Mouse (Mus musculus) neural tube, embryonic 12.5 days (tissue): Measurements from ENCODE around the gene Asna1. TPM values are rescaled to one million over a fixed set of nuclear protein-coding genes. Genes with fewer than 3 reads are reported as not detected.

Experiments used
- ATAC-seq: fragments of 200-750 bp; cut with Nextera tagmentation; 2 replicates; pipeline ENCODE4 v1.8.0; 2017; ENCODE audit warnings: low read depth, mild to moderate bottlenecking, moderate TSS enrichment, moderate library complexity; ENCODE audit not compliant: low FRiP score
- H3K27ac ChIP-seq: fragments of 300-500 bp; sonication (generic); 2 replicates; pipeline ENCODE4 v1.5.1; 2016
- H3K27me3 ChIP-seq: fragments of 300-500 bp; sonication (generic); replicated peaks from 2 replicates; pipeline ENCODE4 v1.6.1; 2016; ENCODE audit warnings: mild to moderate bottlenecking
- H3K36me3 ChIP-seq: fragments of 300-500 bp; sonication (generic); 2 replicates; pipeline ENCODE4 v1.6.1; 2016; ENCODE audit warnings: mild to moderate bottlenecking
- H3K4me1 ChIP-seq: fragments of 300-500 bp; sonication (generic); 2 replicates; pipeline ENCODE4 v1.6.1; 2016
- H3K4me2 ChIP-seq: fragments of 300-500 bp; sonication (generic); replicated peaks from 2 replicates; pipeline ENCODE4 v1.6.1; 2016; ENCODE audit warnings: mild to moderate bottlenecking
- H3K4me3 ChIP-seq: fragments of 300-500 bp; sonication (generic); 2 replicates; pipeline ENCODE4 v1.5.1; 2016
- H3K9ac ChIP-seq: fragments of 300-500 bp; sonication (generic); 2 replicates; pipeline ENCODE4 v1.6.1; 2016; ENCODE audit warnings: mild to moderate bottlenecking
- H3K9me3 ChIP-seq: fragments of 300-500 bp; sonication (generic); 2 replicates; pipeline ENCODE4 v1.6.1; 2016; ENCODE audit warnings: mild to moderate bottlenecking
- WGBS: fragments of 180-500 bp; shearing (Covaris S2); methylation state at CpG from one replicate; pipeline ENCODE4 v1.1.7; 2016; 5-methylcytosine and 5-hydroxymethylcytosine counted together
- polyA plus RNA-seq: library from polyadenylated mRNA; unstranded; fragments of >200 nt; fragmentation: Nextera tagmentation; extraction: Ambion mirVana; gene quantifications from 2 replicates; pipeline ENCODE4 v1.2.1, GENCODE M21; 2016

Asna1 gene
- polyA plus RNA-seq, 1 experiment from 2014 or later: 144 TPM

DNA sequence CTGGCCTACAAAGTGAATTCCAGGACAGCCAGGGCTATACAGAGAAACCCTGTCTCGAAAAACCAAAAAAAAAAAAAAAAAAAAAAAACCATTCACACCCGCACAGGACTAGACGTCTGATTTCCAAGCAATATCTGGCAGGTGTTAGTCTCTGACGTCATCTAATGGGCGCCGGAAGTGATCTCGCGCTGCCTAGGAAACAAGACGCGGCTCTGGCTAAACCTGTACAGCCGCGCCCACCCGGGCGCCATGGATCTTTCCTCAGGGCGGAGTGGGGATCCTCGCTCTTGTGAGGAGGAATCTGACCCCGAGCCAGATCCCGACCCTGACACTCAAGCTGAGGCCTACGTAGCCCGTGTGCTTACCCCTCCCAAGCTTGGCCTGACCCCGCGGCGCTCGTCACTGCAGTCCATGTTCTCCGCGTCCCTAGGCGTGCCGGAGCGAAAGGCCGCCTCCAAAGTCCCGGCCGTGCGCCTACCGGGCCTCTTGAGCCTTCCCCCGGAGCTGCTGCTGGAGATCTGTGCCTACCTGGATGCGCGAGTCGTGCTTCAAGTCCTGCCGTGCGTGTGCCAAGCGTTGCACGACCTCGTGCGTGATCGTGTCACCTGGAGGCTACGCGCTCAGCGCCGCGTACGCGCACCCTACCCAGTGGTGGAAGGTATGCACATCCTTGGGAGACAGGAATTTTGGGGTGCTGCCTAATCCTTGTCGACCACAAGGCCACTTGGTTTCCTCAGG, 35.0 kb upstream of the Asna1 start, which contains the start of gene Fbxw9:
Fbxw9 (plus strand) TSS at position 177 of the 738 bp plus-strand sequence.
- 1% methylated on average over 53 of the region's 53 CpGs for WGBS
- Histone ChIP-seq H3K4me2 (peak within 1 kb of the TSS; percentile 99), H3K4me1 (peaks cover 17% of the 10 kb centered on the region), H3K4me3 (peak within 1 kb of the TSS; percentile 68), H3K27me3 (no peaks in the 10 kb centered on the region), H3K9me3 (no peaks in the 10 kb centered on the region), H3K27ac (no peak within 1 kb of the TSS), H3K36me3 (peaks cover 29% of the 10 kb centered on the region), H3K9ac (peak within 1 kb of the TSS; percentile 69)
- ATAC-seq: peak; percentile 84

DNA sequence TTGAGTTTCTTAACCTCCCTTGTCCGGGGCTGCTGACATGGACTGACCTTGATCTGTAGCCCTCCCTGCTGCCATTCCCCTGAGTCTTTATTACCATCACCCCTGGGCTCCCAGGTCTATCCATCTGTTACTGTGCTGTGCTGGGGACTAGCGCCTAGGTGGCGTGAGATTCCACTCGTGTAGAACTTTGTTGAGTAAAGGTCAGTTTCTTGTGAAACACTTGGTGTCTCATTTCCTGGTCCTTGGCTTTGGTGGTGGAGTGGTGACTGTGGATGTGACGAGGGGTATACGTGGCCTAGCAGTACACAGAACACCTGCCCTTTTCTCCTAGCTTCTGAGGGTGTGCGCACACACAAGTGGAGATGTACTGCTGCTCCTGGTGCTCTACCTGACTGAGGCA, 32.3 kb upstream of the Asna1 start:
- WGBS: 84% methylated on average over 7 of the region's 7 CpGs
- H3K4me2 ChIP-seq: no peak overlapping the region
- no peaks in the 10 kb centered on the region for H3K27me3 ChIP-seq
- H3K9ac ChIP-seq: no peak overlapping the region
- H3K36me3 ChIP-seq: peaks cover 50% of the 10 kb centered on the region
- H3K4me3 ChIP-seq: no peak overlapping the region
- no peak for ATAC-seq
- no peaks in the 10 kb centered on the region for H3K9me3 ChIP-seq
- no peak overlapping the region for H3K27ac ChIP-seq
- H3K4me1 ChIP-seq: peaks cover 17% of the 10 kb centered on the region

DNA sequence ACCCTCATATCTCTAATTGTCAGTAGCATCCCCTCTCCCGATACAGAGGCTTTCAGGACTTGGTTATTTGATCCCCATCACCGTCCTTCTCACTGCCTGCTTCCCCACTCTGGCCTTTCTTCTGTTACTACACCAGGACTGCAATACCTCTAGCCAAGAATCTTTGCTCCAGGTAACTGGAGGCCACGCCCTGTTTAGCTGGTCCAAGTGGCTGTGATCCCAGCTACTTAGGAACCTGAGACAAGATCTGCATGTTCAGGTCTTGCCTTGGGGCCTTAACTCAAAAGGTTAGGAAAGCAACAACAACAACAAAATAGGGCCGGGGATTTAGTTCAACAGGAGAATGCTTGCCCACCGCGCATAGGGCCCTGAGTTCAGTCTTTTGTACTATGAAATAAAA, 18.5 kb upstream of the Asna1 start:
- Histone ChIP-seq H3K4me1 (peaks cover 7% of the 10 kb centered on the region), H3K9ac (no peak overlapping the region), H3K9me3 (no peaks in the 10 kb centered on the region), H3K27ac (no peak overlapping the region), H3K36me3 (peaks cover 80% of the 10 kb centered on the region), H3K27me3 (no peaks in the 10 kb centered on the region), H3K4me3 (no peak overlapping the region), H3K4me2 (no peak overlapping the region)
- 96% methylated on average over 6 of the region's 6 CpGs for WGBS
- ATAC-seq: no peak

- Histone ChIP-seq H3K4me1 (peaks cover 30% of the 10 kb centered on the region), H3K9ac (peak overlapping the region; percentile 95), H3K27ac (peak overlapping the region; percentile 98), H3K4me3 (peak overlapping the region; percentile 89), H3K4me2 (peak overlapping the region; percentile 99), H3K27me3 (no peaks in the 10 kb centered on the region), H3K36me3 (peaks cover 35% of the 10 kb centered on the region), H3K9me3 (no peaks in the 10 kb centered on the region)
- under 1% methylated on average over 57 of the region's 57 CpGs for WGBS
- ATAC-seq: no peak
Observed at GRCm38 (mm10) chr8:85037681-85038531, 12.8 kb upstream of the Asna1 start.

GRCm38 (mm10) chr8:85037366-85037680, 12.2 kb upstream of the Asna1 start:
- Histone ChIP-seq H3K4me2 (peak overlapping the region; percentile 99), H3K4me1 (peaks cover 30% of the 10 kb centered on the region), H3K27me3 (no peaks in the 10 kb centered on the region), H3K27ac (peak overlapping the region; percentile 98), H3K9ac (peak overlapping the region; percentile 95), H3K9me3 (no peaks in the 10 kb centered on the region), H3K4me3 (peak overlapping the region; percentile 89), H3K36me3 (peaks cover 39% of the 10 kb centered on the region)
- ATAC-seq: peak; percentile 75
- under 1% methylated on average over 14 of the region's 14 CpGs for WGBS

GRCm38 (mm10) chr8:85036718-85037365, 11.8 kb upstream of the Asna1 start, which contains the start of gene Tnpo2:
Tnpo2 (plus strand) TSS chr8:85036915.
- Histone ChIP-seq H3K4me1 (peaks cover 30% of the 10 kb centered on the region), H3K27ac (peak within 1 kb of the TSS; percentile 98), H3K27me3 (no peaks in the 10 kb centered on the region), H3K9ac (peak within 1 kb of the TSS; percentile 95), H3K36me3 (peaks cover 39% of the 10 kb centered on the region), H3K4me3 (peak within 1 kb of the TSS; percentile 89), H3K4me2 (peak within 1 kb of the TSS; percentile 99), H3K9me3 (no peaks in the 10 kb centered on the region)
- WGBS: under 1% methylated on average over 59 of the region's 59 CpGs
- ATAC-seq: peak; percentile 92

DNA sequence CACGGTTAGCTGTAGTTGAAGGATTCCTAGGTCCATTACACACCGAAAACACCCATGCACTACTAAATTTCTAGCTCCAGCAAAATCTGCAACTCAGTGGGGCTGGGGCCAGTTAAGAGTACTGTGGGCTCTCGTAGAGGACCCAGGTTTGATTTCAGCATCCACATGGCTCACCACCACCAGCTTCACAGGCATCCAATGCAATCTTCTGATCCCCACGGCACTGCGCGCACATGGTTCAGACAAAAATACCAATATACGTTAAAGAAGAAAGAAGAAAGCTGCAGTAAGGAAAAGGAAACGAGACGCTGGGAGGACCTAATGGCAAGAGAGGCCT, 11.3 kb upstream of the Asna1 start:
- ATAC-seq: peak; percentile 23
- Histone ChIP-seq H3K27ac (no peak overlapping the region), H3K9ac (peak overlapping the region; percentile 69), H3K9me3 (no peaks in the 10 kb centered on the region), H3K4me3 (peak overlapping the region; percentile 89), H3K36me3 (peaks cover 39% of the 10 kb centered on the region), H3K4me1 (peaks cover 30% of the 10 kb centered on the region), H3K27me3 (no peaks in the 10 kb centered on the region), H3K4me2 (peak overlapping the region; percentile 84)
- WGBS: 0% methylated on average over 9 of the region's 9 CpGs

DNA sequence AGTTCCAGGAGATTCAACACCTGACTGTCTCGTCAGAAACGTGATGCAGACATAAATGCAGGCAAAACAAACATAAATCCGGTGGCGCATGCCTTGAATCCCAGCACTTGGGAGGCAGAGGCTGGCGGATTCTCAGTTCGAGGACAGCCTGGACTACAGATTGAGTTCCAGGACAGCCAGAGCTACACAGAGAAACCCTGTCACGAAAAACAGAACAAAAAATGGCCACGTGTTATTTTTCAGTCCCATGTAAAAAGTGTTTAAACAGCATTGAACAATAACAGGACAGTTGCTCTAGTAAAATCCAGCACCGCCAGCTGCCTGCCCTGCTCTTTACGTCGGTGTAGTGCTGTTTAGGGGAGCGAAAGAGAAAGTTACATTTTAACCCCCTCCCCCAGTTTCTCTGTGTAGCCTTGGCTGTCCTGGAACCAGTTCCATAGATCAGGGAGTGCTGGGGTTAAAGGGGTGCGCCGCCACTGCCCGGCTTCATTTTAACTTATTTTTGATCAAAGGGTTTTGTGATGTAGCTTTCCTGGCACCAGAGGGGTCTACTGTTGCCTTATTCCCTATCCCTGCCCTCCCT, 10.7 kb upstream of the Asna1 start:
- ATAC-seq: no peak; the same call in 1 of the 2 replicates
- WGBS: 2% methylated on average over 15 of the region's 15 CpGs
- Histone ChIP-seq H3K36me3 (peaks cover 38% of the 10 kb centered on the region), H3K9me3 (no peaks in the 10 kb centered on the region), H3K4me3 (peak overlapping the region; percentile 89), H3K27me3 (no peaks in the 10 kb centered on the region), H3K4me1 (peaks cover 30% of the 10 kb centered on the region), H3K9ac (peak overlapping the region; percentile 69), H3K27ac (no peak overlapping the region), H3K4me2 (peak overlapping the region; percentile 84)

DNA sequence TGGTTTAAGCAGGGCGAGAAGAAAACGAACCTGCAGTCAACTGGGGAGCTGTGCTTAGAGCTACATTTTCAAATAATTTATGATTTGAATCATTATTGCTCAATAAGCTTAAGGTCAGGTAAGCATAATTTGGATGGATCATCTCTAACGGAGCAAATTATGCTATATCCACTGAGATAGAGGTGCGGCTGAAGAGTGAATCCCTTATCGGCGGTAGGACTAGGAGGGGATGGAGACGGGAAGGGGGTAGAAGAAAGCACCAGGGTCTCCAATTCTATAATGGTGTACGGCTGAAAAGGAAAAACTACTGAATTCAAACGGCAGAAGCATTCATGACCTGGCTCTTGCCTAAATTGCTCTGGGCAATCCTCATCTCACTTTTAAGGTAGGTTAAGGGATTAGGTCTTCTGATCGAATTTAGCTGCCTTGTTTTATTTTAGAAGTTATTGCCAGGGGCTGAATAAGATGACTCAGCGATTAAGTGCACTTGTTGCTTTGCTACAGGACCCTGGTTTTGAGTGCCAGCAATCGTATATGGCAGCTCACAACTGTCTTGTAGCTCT, 10.2 kb upstream of the Asna1 start:
- H3K27me3 ChIP-seq: no peaks in the 10 kb centered on the region
- H3K36me3 ChIP-seq: peaks cover 37% of the 10 kb centered on the region
- H3K4me3 ChIP-seq: peak overlapping the region; percentile 89
- WGBS: 8% methylated on average over 12 of the region's 12 CpGs
- H3K4me2 ChIP-seq: peak overlapping the region; percentile 84
- H3K9me3 ChIP-seq: no peaks in the 10 kb centered on the region
- H3K27ac ChIP-seq: no peak overlapping the region
- peak overlapping the region; percentile 69; the same call in 1 of the 2 replicates for H3K9ac ChIP-seq
- no peak for ATAC-seq
- peaks cover 30% of the 10 kb centered on the region for H3K4me1 ChIP-seq

- peak overlapping the region; percentile 84 for H3K4me2 ChIP-seq
- peak overlapping the region; percentile 89; the same call in 1 of the 2 replicates for H3K4me3 ChIP-seq
- no peaks in the 10 kb centered on the region for H3K9me3 ChIP-seq
- no peak for ATAC-seq
- no peak overlapping the region for H3K9ac ChIP-seq
- H3K36me3 ChIP-seq: peaks cover 39% of the 10 kb centered on the region
- peaks cover 30% of the 10 kb centered on the region for H3K4me1 ChIP-seq
- no peak overlapping the region for H3K27ac ChIP-seq
- WGBS: 5% methylated on average over 13 of the region's 13 CpGs
- no peaks in the 10 kb centered on the region for H3K27me3 ChIP-seq
Observed at GRCm38 (mm10) chr8:85034764-85035163, 9.7 kb upstream of the Asna1 start.

DNA sequence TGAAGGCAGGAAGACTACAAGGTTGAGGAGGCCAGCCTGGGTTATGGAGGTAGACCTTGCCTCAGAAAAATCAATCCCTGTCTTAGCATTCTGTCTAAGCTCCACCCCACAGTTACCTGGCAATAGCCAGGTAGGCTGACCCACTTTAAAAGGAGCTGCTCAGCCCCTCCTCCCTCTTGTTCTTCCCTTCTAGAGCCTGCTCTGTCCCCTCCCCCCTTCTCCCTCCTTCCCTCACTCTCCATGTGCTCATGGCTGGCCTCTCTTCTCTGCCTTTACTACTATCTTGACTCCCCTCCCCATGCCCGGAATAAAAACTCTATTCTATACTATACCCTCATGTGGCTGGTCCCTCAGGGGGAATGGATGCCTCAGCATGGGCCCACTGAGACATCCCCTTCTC, 8.8 kb upstream of the Asna1 start:
- H3K9me3 ChIP-seq: no peaks in the 10 kb centered on the region
- no peak overlapping the region for H3K27ac ChIP-seq
- no peak for ATAC-seq
- H3K27me3 ChIP-seq: no peaks in the 10 kb centered on the region
- H3K4me2 ChIP-seq: no peak overlapping the region
- no peak overlapping the region for H3K4me3 ChIP-seq
- peaks cover 46% of the 10 kb centered on the region for H3K36me3 ChIP-seq
- H3K9ac ChIP-seq: no peak overlapping the region
- peaks cover 30% of the 10 kb centered on the region for H3K4me1 ChIP-seq
- WGBS: 60% methylated on average over 1 of the region's 1 CpGs
